Mouse (Mus musculus) liver, postnatal 0 days (tissue): ENCODE data around the gene Zyg11b. TPM values are rescaled to one million over a fixed set of nuclear protein-coding genes. Genes with fewer than 3 reads are reported as not detected.

ENCODE experiments used
- ATAC-seq: fragments of 200-750 bp; cut with Nextera tagmentation; 2 replicates; pipeline ENCODE4 v1.8.0; 2017; ENCODE audit warnings: mild to moderate bottlenecking, moderate library complexity
- DNase-seq: peaks from one replicate; pipeline ENCODE4 v3.0.0-alpha.2; 2016
- H3K27ac ChIP-seq: fragments of 300-500 bp; sonication (generic); 2 replicates; pipeline ENCODE4 v1.5.1; 2014; ENCODE audit warnings: antibody characterized with exemption, moderate library complexity, mild to moderate bottlenecking, low read depth
- H3K27me3 ChIP-seq: fragments of 300-500 bp; sonication (generic); 2 replicates; pipeline ENCODE4 v1.6.1; 2014; ENCODE audit warnings: low read length, control low read depth, mixed read lengths; ENCODE audit not compliant: insufficient read depth
- H3K36me3 ChIP-seq: fragments of 300-500 bp; sonication (generic); replicated peaks from 2 replicates; pipeline ENCODE4 v1.6.1; 2014; ENCODE audit warnings: mild to moderate bottlenecking, control low read depth, low read length, moderate library complexity, mixed read lengths; ENCODE audit not compliant: insufficient read depth
- H3K4me1 ChIP-seq: fragments of 300-500 bp; sonication (generic); 2 replicates; pipeline ENCODE4 v1.6.1; 2014; ENCODE audit warnings: antibody characterized with exemption, mild to moderate bottlenecking, control low read depth; ENCODE audit not compliant: insufficient read depth
- H3K4me2 ChIP-seq: fragments of 300-500 bp; sonication (generic); 2 replicates; pipeline ENCODE4 v1.6.1; 2014; ENCODE audit warnings: low read depth, mild to moderate bottlenecking, low read length, moderate library complexity, mixed read lengths
- H3K4me3 ChIP-seq: fragments of 300-500 bp; sonication (generic); 2 replicates; pipeline ENCODE4 v1.5.1; 2014; ENCODE audit warnings: low read depth, low read length
- H3K9ac ChIP-seq: fragments of 300-500 bp; sonication (generic); replicated peaks from 2 replicates; pipeline ENCODE4 v1.6.1; 2014; ENCODE audit warnings: mild to moderate bottlenecking, moderate library complexity
- H3K9me3 ChIP-seq: fragments of 300-500 bp; sonication (generic); 2 replicates; pipeline ENCODE4 v1.6.1; 2016; ENCODE audit warnings: mild to moderate bottlenecking, control low read depth, low read length, mixed read lengths
- CTCF ChIP-seq: sonication (generic); IDR thresholded peaks from 2 replicates; pipeline ENCODE4 v1.5.1; 2016; ENCODE audit warnings: antibody characterized with exemption, low read depth
- EP300 ChIP-seq: IDR thresholded peaks from 2 replicates; pipeline ENCODE4 v1.6.1; 2016; ENCODE audit warnings: antibody characterized with exemption, low read depth, mild to moderate bottlenecking
- whole genome bisulfite sequencing: fragments of 180-500 bp; shearing (Covaris S2); extraction: QIAGEN DNeasy Blood & Tissue Kit; methylation state at CpG from one replicate; pipeline ENCODE4 v1.1.7; 2014; ENCODE audit not compliant: insufficient replicate concordance; 5-methylcytosine and 5-hydroxymethylcytosine counted together
- polyA plus RNA-seq: library from polyadenylated mRNA; unstranded; fragments of >200 nt; fragmentation: Nextera tagmentation; extraction: Ambion mirVana; gene quantifications from 2 replicates; pipeline ENCODE4 v1.2.1, GENCODE M21; 2015

Zyg11b gene
- polyA plus RNA-seq, 1 experiment from 2014 or later, result 2.6 TPM

- Histone ChIP-seq H3K4me1 (peaks cover 12% of the 10 kb centered on the region; the same call in 1 of the 2 replicates), H3K27ac (no peak overlapping the region), H3K36me3 (no peaks in the 10 kb centered on the region), H3K4me3 (no peak overlapping the region), H3K9me3 (no peaks in the 10 kb centered on the region), H3K4me2 (no peak overlapping the region), H3K9ac (no peak overlapping the region), H3K27me3 (no peaks in the 10 kb centered on the region)
- TF ChIP-seq CTCF (no peak), EP300 (no peak)
- ATAC-seq (no peak), DNase-seq (no peak)
- WGBS, result 61% methylated on average over 7 of the region's 7 CpGs
These were observed 19.9 kb upstream of the Zyg11b start for GRCm38 (mm10) chr4:108320627-108321380.

GRCm38 (mm10) chr4:108319747-108320146 lies 18.9 kb upstream of the Zyg11b start:
- ATAC-seq (no peak), DNase-seq (peak; percentile 49)
- H3K27me3 ChIP-seq, result no peaks in the 10 kb centered on the region
- H3K4me2 ChIP-seq, result no peak overlapping the region
- H3K9ac ChIP-seq, result no peak overlapping the region
- WGBS, result 63% methylated on average over 6 of the region's 6 CpGs
- H3K4me3 ChIP-seq, result no peak overlapping the region
- H3K27ac ChIP-seq, result peak overlapping the region; percentile 31; the same call in 1 of the 2 replicates
- TF ChIP-seq EP300 (no peak), CTCF (peak; percentile 62)
- no peaks in the 10 kb centered on the region for H3K36me3 ChIP-seq
- no peaks in the 10 kb centered on the region for H3K9me3 ChIP-seq
- H3K4me1 ChIP-seq, result peaks cover 12% of the 10 kb centered on the region; the same call in 1 of the 2 replicates

GRCm38 (mm10) chr4:108318649-108319615 lies 18.0 kb upstream of the Zyg11b start:
- peaks cover 12% of the 10 kb centered on the region; the same call in 1 of the 2 replicates for H3K4me1 ChIP-seq
- ATAC-seq (peak; percentile 88), DNase-seq (peak; percentile 55)
- TF ChIP-seq EP300 (peak; percentile 70), CTCF (no peak)
- peak overlapping the region; percentile 89 for H3K27ac ChIP-seq
- H3K4me2 ChIP-seq, result no peak overlapping the region
- H3K9me3 ChIP-seq, result no peaks in the 10 kb centered on the region
- no peak overlapping the region for H3K4me3 ChIP-seq
- no peaks in the 10 kb centered on the region for H3K27me3 ChIP-seq
- WGBS, result 33% methylated on average over 7 of the region's 8 CpGs
- H3K9ac ChIP-seq, result no peak overlapping the region
- H3K36me3 ChIP-seq, result no peaks in the 10 kb centered on the region

- WGBS, result 32% methylated on average over 12 of the region's 12 CpGs
- Histone ChIP-seq H3K4me2 (no peak overlapping the region; the same call in 1 of the 2 replicates), H3K4me3 (no peak overlapping the region), H3K4me1 (peaks cover 12% of the 10 kb centered on the region; the same call in 1 of the 2 replicates), H3K9me3 (no peaks in the 10 kb centered on the region), H3K27me3 (no peaks in the 10 kb centered on the region), H3K36me3 (no peaks in the 10 kb centered on the region), H3K27ac (peak overlapping the region; percentile 89), H3K9ac (no peak overlapping the region)
- no peak for DNase-seq
- ATAC-seq, result peak; percentile 59
- TF ChIP-seq EP300 (no peak), CTCF (no peak)
These were observed 17.0 kb upstream of the Zyg11b start for GRCm38 (mm10) chr4:108317656-108318605.

- H3K9me3 ChIP-seq, result no peaks in the 10 kb centered on the region; the same call in 1 of the 2 replicates
- no peak overlapping the region for H3K4me3 ChIP-seq
- no peaks in the 10 kb centered on the region for H3K36me3 ChIP-seq
- H3K4me2 ChIP-seq, result no peak overlapping the region
- WGBS, result 65% methylated on average over 5 of the region's 5 CpGs
- DNase-seq (no peak), ATAC-seq (no peak)
- H3K27me3 ChIP-seq, result no peaks in the 10 kb centered on the region
- peaks cover 9% of the 10 kb centered on the region; the same call in 1 of the 2 replicates for H3K4me1 ChIP-seq
- TF ChIP-seq CTCF (no peak), EP300 (no peak)
- H3K9ac ChIP-seq, result no peak overlapping the region
- H3K27ac ChIP-seq, result no peak overlapping the region
These were observed 13.1 kb upstream of the Zyg11b start for GRCm38 (mm10) chr4:108314041-108314440.
